Mouse (Mus musculus): ENCODE results near the gene Uqcrh. TPM values are rescaled to one million over a fixed set of nuclear protein-coding genes. Genes with fewer than 3 reads are reported as not detected.

Uqcrh gene
- total and polyA plus RNA-seq, 3 experiments: 736 to 1,969 (median 1,648) TPM

GRCm38 (mm10) chr4:116063855-116064254 is 11.0 kb downstream of the Uqcrh start:
- Histone ChIP-seq H3K27me3 (ENCODE audit: control insufficient read depth, insufficient read depth, low read length) (no peaks in the 10 kb centered on the region), H3K9ac (ENCODE audit: low read depth, low read length) (no peak overlapping the region), H3K79me2 (replicated peaks; ENCODE audit: control insufficient read depth, insufficient read depth, low read length) (no peaks in the 10 kb centered on the region), H3K36me3 (ENCODE audit: control insufficient read depth, insufficient read depth, low read length) (peaks cover 6% of the 10 kb centered on the region), H3K27ac (no peak overlapping the region), H3K4me3 (no peak overlapping the region), H3K4me1 (ENCODE audit: control insufficient read depth, insufficient read depth, low read length) (no peaks in the 10 kb centered on the region)
- TF ChIP-seq CTCF (IDR thresholded peaks at IDR 0.05) (no peak), POLR2A (IDR thresholded peaks at IDR 0.05; ENCODE audit: insufficient read depth, low read depth, low read length) (no peak), EP300 (IDR thresholded peaks at IDR 0.05; ENCODE audit: insufficient read depth, low read depth, low read length) (no peak)
- DNase-seq: no peak
- intact Hi-C loops (cut with DNase I): no loop called here
- WGBS: 16% methylated on average over 1 of the region's 1 CpGs

- Histone ChIP-seq H3K4me1 (ENCODE audit: control insufficient read depth, insufficient read depth, low read length) (0 out of 2 replicates have a peak, but pooled peaks cover 1% of the 10 kb centered on the region), H3K79me2 (replicated peaks; ENCODE audit: control insufficient read depth, insufficient read depth, low read length) (no peaks in the 10 kb centered on the region), H3K36me3 (ENCODE audit: control insufficient read depth, insufficient read depth, low read length) (no peaks in the 10 kb centered on the region), H3K9ac (ENCODE audit: low read depth, low read length) (no peak overlapping the region), H3K27ac (no peak overlapping the region), H3K27me3 (ENCODE audit: control insufficient read depth, insufficient read depth, low read length) (no peaks in the 10 kb centered on the region), H3K4me3 (no peak overlapping the region)
- TF ChIP-seq EP300 (IDR thresholded peaks at IDR 0.05; ENCODE audit: insufficient read depth, low read depth, low read length) (no peak), POLR2A (IDR thresholded peaks at IDR 0.05; ENCODE audit: insufficient read depth, low read depth, low read length) (no peak), CTCF (IDR thresholded peaks at IDR 0.05) (no peak)
- WGBS: 74% methylated on average over 5 of the region's 5 CpGs
- intact Hi-C loops (cut with DNase I): loop anchor here (10.0 kb wide), 1 partner anchor 224 kb away; the partner anchor contains the start of gene Mknk1
- no peak for DNase-seq
Measured at GRCm38 (mm10) chr4:116059012-116059726, 15.7 kb downstream of the Uqcrh start.

GRCm38 (mm10) chr4:116057559-116057958 is 17.3 kb downstream of the Uqcrh start:
- Histone ChIP-seq H3K9ac (ENCODE audit: low read depth, low read length) (no peak overlapping the region), H3K4me1 (ENCODE audit: control insufficient read depth, insufficient read depth, low read length) (peaks cover 3% of the 10 kb centered on the region; the same call in 1 of the 2 replicates), H3K36me3 (ENCODE audit: control insufficient read depth, insufficient read depth, low read length) (no peaks in the 10 kb centered on the region), H3K4me3 (no peak overlapping the region), H3K27ac (no peak overlapping the region), H3K27me3 (ENCODE audit: control insufficient read depth, insufficient read depth, low read length) (no peaks in the 10 kb centered on the region), H3K79me2 (replicated peaks; ENCODE audit: control insufficient read depth, insufficient read depth, low read length) (no peaks in the 10 kb centered on the region)
- no peak for DNase-seq
- TF ChIP-seq EP300 (IDR thresholded peaks at IDR 0.05; ENCODE audit: insufficient read depth, low read depth, low read length) (no peak), CTCF (IDR thresholded peaks at IDR 0.05) (no peak), POLR2A (IDR thresholded peaks at IDR 0.05; ENCODE audit: insufficient read depth, low read depth, low read length) (no peak)
- intact Hi-C loops (cut with DNase I): loop anchor here (10.0 kb wide), 1 partner anchor 223 kb away; the partner anchor contains the start of gene Mknk1
- 0% methylated on average over 1 of the region's 1 CpGs for WGBS

- H3K4me3 ChIP-seq: peak within 1 kb of the TSS; percentile 81
- H3K27ac ChIP-seq: peak within 1 kb of the TSS; percentile 95
- H3K79me2 ChIP-seq (replicated peaks; ENCODE audit: control insufficient read depth, insufficient read depth, low read length): no peaks in the 10 kb centered on the region
- peaks cover 3% of the 10 kb centered on the region; the same call in 1 of the 2 replicates for H3K4me1 ChIP-seq (ENCODE audit: control insufficient read depth, insufficient read depth, low read length)
- under 1% methylated on average over 35 of the region's 35 CpGs for WGBS
- no peaks in the 10 kb centered on the region for H3K36me3 ChIP-seq (ENCODE audit: control insufficient read depth, insufficient read depth, low read length)
- intact Hi-C loops (cut with DNase I): loop anchor here (1.0 to 10.0 kb wide), 2 partner anchors 24 to 219 kb away; partner anchors contain the start of gene Mknk1
- peak; percentile 5; the same call in 1 of the 2 replicates for TF ChIP-seq CTCF (IDR thresholded peaks at IDR 0.05)
- peak; percentile 91 for TF ChIP-seq POLR2A (IDR thresholded peaks at IDR 0.05; ENCODE audit: insufficient read depth, low read depth, low read length)
- TF ChIP-seq EP300 (IDR thresholded peaks at IDR 0.05; ENCODE audit: insufficient read depth, low read depth, low read length): peak; percentile 52; the same call in 1 of the 2 replicates
- H3K9ac ChIP-seq (ENCODE audit: low read depth, low read length): peak within 1 kb of the TSS; percentile 81
- DNase-seq: peak; percentile 92 to 94
- H3K27me3 ChIP-seq (ENCODE audit: control insufficient read depth, insufficient read depth, low read length): no peaks in the 10 kb centered on the region
Measured at GRCm38 (mm10) chr4:116053399-116053961, 21.4 kb downstream of the Uqcrh start, which contains the start of gene Nsun4. TSS of gene Nsun4 (minus strand) at chr4:116053876.

GRCm38 (mm10) chr4:116052526-116053293 is 22.2 kb downstream of the Uqcrh start:
- H3K4me3 ChIP-seq: peak overlapping the region; percentile 81
- TF ChIP-seq CTCF (IDR thresholded peaks at IDR 0.05) (peak; percentile 31), EP300 (IDR thresholded peaks at IDR 0.05; ENCODE audit: insufficient read depth, low read depth, low read length) (no peak)
- H3K79me2 ChIP-seq (replicated peaks; ENCODE audit: control insufficient read depth, insufficient read depth, low read length): no peaks in the 10 kb centered on the region
- peaks cover 3% of the 10 kb centered on the region; the same call in 1 of the 2 replicates for H3K4me1 ChIP-seq (ENCODE audit: control insufficient read depth, insufficient read depth, low read length)
- peak overlapping the region; percentile 95 for H3K27ac ChIP-seq
- H3K9ac ChIP-seq (ENCODE audit: low read depth, low read length): peak overlapping the region; percentile 81
- 17% methylated on average over 22 of the region's 22 CpGs for WGBS
- intact Hi-C loops (cut with DNase I): loop anchor here (1.0 to 10.0 kb wide), 2 partner anchors 25 to 218 kb away; partner anchors contain the start of gene Mknk1
- no peaks in the 10 kb centered on the region for H3K27me3 ChIP-seq (ENCODE audit: control insufficient read depth, insufficient read depth, low read length)
- DNase-seq: peak; percentile 40 to 48
- H3K36me3 ChIP-seq (ENCODE audit: control insufficient read depth, insufficient read depth, low read length): no peaks in the 10 kb centered on the region
